Mouse (Mus musculus): ENCODE results near the gene Atoh8. TPM values are rescaled to one million over a fixed set of nuclear protein-coding genes. Genes with fewer than 3 reads are reported as not detected.

The Atoh8 gene
- total RNA-seq, 1 experiment from 2014 or later = not detected

- ATAC-seq (replicated peaks; ENCODE audit: insufficient number of reproducible peaks, low FRiP score, low TSS enrichment, poor library complexity, severe bottlenecking) = no peak
Observed at GRCm38 (mm10) chr6:72234372-72235097, 842 bp downstream of the Atoh8 start.

DNA sequence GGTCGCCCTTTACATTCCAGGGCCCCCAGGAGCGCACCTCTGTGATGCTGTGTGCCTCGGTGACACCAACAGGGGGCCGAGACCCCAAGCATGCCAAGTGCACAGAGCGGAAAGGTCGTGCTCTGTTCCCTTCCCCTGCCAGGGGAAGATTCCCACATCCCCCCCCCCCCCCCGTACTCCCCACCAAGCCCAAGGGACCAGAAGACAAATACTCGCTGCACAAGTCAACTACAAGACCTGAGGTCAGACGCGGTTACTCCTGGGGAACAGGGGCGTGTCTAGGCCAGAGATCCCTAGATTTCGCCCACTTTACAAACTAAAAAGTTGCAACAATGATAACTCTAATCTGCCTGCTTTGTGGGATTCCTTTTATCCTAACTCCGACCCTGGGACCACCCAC is 1.4 kb downstream of the Atoh8 start:
- ATAC-seq (replicated peaks; ENCODE audit: insufficient number of reproducible peaks, low FRiP score, low TSS enrichment, poor library complexity, severe bottlenecking) = no peak

GRCm38 (mm10) chr6:72232870-72233269 is 2.5 kb downstream of the Atoh8 start:
- no peak for ATAC-seq (replicated peaks; ENCODE audit: insufficient number of reproducible peaks, low FRiP score, low TSS enrichment, poor library complexity, severe bottlenecking)

- ATAC-seq (replicated peaks; ENCODE audit: insufficient number of reproducible peaks, low FRiP score, low TSS enrichment, poor library complexity, severe bottlenecking) = no peak
Observed at GRCm38 (mm10) chr6:72232411-72232810, 3.0 kb downstream of the Atoh8 start.

DNA sequence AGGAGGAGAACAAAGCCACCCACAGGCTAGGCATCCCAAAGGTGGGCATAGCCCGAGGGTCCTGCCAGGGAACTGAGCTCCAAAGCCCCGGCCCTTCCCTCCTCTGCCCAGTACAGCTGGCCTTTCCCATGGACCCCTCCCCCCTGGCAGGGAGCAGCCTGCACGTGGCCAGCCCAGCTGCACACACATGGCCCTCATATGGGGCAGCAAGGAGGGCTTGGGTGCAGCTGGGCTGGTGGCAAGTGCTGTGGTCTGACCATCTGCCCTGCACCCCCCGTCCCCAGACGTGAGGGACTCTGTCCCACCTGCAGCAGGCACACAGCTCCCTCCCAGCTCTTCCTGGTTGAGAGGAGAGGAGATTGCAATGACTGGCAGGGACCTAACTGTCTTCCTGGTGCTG is 4.5 kb downstream of the Atoh8 start:
- ATAC-seq (replicated peaks; ENCODE audit: insufficient number of reproducible peaks, low FRiP score, low TSS enrichment, poor library complexity, severe bottlenecking) = no peak

- ATAC-seq (replicated peaks; ENCODE audit: insufficient number of reproducible peaks, low FRiP score, low TSS enrichment, poor library complexity, severe bottlenecking) = no peak
Observed at GRCm38 (mm10) chr6:72227665-72228265, 7.6 kb downstream of the Atoh8 start.

DNA sequence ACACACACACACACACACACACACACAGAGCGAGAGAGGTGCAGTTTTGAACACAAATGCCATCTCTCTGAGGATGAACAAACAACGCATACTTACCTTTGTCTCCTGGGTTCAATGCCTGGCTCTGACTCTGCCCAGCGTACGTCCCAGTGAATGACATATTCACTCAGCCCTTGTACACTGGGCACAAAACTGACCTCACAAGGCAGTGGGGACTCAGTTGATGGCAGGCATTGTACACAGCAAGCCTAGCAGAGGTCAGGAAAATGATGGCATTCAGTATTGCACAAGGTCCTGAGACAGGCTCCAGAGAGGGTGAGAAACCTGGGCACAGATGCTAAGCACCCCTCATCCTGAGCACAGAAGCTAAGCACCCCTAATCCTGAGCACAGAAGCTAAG is 8.4 kb downstream of the Atoh8 start:
- ATAC-seq (replicated peaks; ENCODE audit: insufficient number of reproducible peaks, low FRiP score, low TSS enrichment, poor library complexity, severe bottlenecking) = no peak

- no peak for ATAC-seq (replicated peaks; ENCODE audit: insufficient number of reproducible peaks, low FRiP score, low TSS enrichment, poor library complexity, severe bottlenecking)
Observed at GRCm38 (mm10) chr6:72225686-72226085, 9.7 kb downstream of the Atoh8 start.

- no peak for ATAC-seq (replicated peaks; ENCODE audit: insufficient number of reproducible peaks, low FRiP score, low TSS enrichment, poor library complexity, severe bottlenecking)
Observed at GRCm38 (mm10) chr6:72223892-72224291, 11.5 kb downstream of the Atoh8 start.

- no peak for ATAC-seq (replicated peaks; ENCODE audit: insufficient number of reproducible peaks, low FRiP score, low TSS enrichment, poor library complexity, severe bottlenecking)
Observed at GRCm38 (mm10) chr6:72222876-72223275, 12.5 kb downstream of the Atoh8 start.

DNA sequence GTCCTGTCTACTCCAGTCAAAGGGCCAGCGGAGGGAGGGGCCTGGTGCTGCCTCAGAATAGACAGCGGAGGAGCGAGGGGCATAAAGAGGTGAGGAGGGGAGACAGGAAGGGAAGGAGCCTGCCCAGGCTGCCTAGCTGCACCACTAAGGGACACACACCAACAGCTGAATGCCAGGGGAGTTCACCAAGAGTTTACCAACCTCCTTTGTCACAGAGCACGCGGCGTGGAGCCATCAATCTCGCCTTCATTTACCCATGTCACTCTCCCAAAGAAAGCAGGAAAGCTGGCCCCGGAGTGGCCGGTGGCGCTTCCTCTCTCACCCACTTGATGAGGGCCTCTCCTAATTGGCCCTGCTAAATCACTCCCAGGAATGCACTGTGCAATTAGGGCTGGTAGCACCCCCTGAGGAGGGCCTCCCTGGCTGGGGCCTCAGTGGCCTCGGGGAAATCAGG is 13.1 kb downstream of the Atoh8 start:
- no peak for ATAC-seq (replicated peaks; ENCODE audit: insufficient number of reproducible peaks, low FRiP score, low TSS enrichment, poor library complexity, severe bottlenecking)

DNA sequence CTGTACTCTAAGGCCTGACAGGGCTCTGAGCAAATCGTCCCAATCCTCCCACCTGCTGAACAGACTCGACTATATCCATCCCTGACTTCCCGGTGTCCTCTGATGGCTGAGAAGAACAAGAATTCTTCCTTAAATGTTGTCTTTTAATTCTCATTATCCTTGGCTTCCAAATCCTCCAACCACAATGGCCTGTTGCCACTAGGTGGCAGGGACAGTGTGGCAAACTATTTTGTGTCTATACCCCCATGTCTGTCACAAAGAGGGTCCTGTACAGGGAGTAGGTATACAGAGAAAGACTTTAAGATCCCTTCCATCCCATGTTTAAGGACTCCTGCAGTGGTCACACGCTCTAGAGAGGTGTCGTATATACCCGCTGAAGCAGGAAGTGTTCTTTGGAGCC is 14.1 kb downstream of the Atoh8 start:
- no peak for ATAC-seq (replicated peaks; ENCODE audit: insufficient number of reproducible peaks, low FRiP score, low TSS enrichment, poor library complexity, severe bottlenecking)

DNA sequence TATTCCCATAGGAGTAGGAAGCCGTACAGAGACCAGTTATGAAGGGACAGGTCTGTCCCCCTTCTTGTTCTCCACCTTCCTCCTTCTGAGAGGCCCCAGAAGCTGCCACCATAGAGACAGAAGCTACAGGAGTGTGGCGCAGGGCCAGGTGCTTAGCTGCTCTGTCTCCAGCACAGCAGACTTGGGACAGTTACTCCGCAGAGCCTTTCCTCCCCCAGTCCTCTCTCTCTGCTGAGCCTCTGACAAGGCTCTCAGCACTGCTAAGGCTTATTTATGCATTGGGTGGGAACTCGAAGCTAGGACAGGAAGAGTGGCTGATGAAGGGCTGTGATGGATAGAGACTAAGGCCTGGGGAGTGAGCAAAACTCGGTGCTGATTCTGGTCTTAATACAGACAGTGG is 15.8 kb downstream of the Atoh8 start:
- no peak for ATAC-seq (replicated peaks; ENCODE audit: insufficient number of reproducible peaks, low FRiP score, low TSS enrichment, poor library complexity, severe bottlenecking)

DNA sequence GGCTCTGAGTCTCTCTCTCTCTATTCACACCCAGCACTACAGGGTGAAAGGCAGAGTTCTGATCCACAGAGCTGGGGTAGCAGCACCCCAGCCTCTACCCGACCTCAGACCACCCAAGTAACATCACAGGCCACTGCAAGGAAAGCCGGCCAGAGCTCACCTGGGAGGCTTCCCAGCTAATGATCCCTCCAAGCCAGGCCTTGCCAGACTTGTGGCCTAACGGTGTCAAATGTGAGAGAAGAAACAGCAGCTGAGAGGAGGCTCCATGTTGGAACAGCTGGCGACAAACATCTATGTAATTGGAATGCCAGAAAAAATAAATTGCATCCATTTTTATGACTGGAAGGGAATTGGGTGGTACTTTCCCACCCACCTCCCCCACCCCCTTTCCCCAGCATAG is 17.1 kb downstream of the Atoh8 start:
- no peak for ATAC-seq (replicated peaks; ENCODE audit: insufficient number of reproducible peaks, low FRiP score, low TSS enrichment, poor library complexity, severe bottlenecking)

GRCm38 (mm10) chr6:72217415-72217784 is 18.0 kb downstream of the Atoh8 start:
- no peak for ATAC-seq (replicated peaks; ENCODE audit: insufficient number of reproducible peaks, low FRiP score, low TSS enrichment, poor library complexity, severe bottlenecking)

DNA sequence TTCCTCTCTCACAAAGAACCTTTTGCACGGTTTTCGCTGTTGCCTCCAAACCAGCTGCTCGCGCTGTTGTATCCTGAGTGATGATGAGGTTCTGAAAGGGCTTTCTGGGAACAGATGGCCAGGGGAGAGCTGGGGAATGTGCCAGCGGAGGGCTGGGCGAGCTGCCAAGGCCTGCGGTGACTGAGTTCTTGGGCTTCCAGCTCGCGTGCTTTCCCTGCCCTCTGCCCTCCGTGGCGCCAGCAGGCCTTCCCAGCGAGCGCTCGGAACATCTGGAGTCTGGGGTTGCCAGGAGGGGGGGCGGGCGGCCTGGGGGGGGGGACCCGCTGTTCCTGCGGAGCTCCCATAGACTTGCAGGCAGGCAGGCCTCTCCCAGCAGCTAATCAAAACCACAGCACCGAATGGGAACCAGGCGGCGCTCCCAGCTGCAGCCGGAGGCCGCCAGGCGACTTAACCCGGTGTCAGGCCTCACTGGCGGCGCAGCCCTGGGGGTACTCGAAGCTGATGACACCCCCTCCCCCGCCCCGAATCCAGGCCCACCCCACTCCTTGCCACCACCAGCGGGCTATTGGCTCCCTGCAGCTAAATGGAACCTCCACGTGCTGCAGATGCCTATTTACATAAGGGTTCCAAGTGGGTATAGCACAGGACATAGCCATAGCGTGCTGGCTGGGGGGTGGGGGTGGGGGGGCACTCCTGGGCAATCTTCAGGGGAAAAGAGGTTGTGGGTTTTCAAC is 18.5 kb downstream of the Atoh8 start:
- no peak for ATAC-seq (replicated peaks; ENCODE audit: insufficient number of reproducible peaks, low FRiP score, low TSS enrichment, poor library complexity, severe bottlenecking)

- no peak for ATAC-seq (replicated peaks; ENCODE audit: insufficient number of reproducible peaks, low FRiP score, low TSS enrichment, poor library complexity, severe bottlenecking)
Observed at GRCm38 (mm10) chr6:72215582-72215981, 19.8 kb downstream of the Atoh8 start.

GRCm38 (mm10) chr6:72211360-72211759 is 24.0 kb downstream of the Atoh8 start:
- no peak for ATAC-seq (replicated peaks; ENCODE audit: insufficient number of reproducible peaks, low FRiP score, low TSS enrichment, poor library complexity, severe bottlenecking)

DNA sequence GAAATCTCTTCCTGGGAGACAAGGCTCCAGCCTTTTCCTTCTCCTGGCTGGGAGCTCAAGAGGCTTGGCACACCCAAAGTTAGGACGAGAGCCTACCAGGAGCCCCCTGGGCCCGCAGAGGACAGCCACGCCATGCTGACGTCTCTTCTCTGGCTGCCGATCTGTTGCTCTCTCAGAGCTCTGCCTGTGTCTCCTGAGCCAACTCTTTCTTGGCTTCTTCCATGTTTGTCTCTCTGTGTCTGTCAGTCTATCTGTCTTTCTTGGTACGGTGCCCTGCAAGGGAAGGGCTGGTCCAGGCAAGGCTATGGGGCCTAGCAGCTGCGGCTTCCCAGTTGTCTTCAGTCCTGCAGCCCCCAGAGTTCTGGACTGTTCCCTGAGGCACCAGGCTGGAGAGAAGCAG is 24.6 kb downstream of the Atoh8 start:
- no peak for ATAC-seq (replicated peaks; ENCODE audit: insufficient number of reproducible peaks, low FRiP score, low TSS enrichment, poor library complexity, severe bottlenecking)

GRCm38 (mm10) chr6:72209738-72210137 is 25.6 kb downstream of the Atoh8 start:
- ATAC-seq (replicated peaks; ENCODE audit: insufficient number of reproducible peaks, low FRiP score, low TSS enrichment, poor library complexity, severe bottlenecking) = no peak
